Mouse (Mus musculus) erythroblast, embryonic 14.5 days (primary cell): Measurements from ENCODE around the gene Slc2a3.

Source experiments
- GATA1 ChIP-seq: IDR thresholded peaks from 2 replicates; pipeline ENCODE4 v1.6.1; 2012; ENCODE audit warnings: low read length, inconsistent platforms, mixed read lengths
- TAL1 ChIP-seq: IDR thresholded peaks from 3 replicates; pipeline ENCODE4 v1.6.1; 2012; ENCODE audit warnings: low read length, inconsistent platforms, mixed read lengths

DNA sequence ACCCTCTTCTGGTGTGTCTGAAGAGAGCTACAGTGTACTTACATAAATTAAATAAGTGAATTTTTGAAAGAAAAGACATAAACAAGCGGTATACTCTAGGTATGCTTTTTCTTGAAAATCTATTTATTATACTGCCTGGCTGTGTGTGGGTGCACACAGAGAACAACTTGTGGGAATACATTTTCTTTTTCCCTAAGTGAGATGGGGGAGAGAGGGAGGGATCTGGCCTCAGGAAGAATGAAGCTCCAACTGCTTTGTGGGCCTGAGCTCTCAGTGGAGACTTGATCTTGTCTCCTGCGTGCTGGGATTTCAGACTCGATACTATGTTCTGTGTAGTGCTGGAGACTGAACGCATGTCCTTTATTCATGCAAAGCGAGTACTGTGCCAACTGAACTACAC, 99.6 kb downstream of the Slc2a3 start:
- TF ChIP-seq GATA1 (no peak), TAL1 (no peak)
